Mouse (Mus musculus): ENCODE measurements around the gene Tufm. TPM values are rescaled to one million over a fixed set of nuclear protein-coding genes. Genes with fewer than 3 reads are reported as not detected.
A peak's percentile ranks its signal among the peaks of the same experiment; 100 is the strongest.

The Tufm gene
- total RNA-seq, 2 experiments from 2014 or later, result 78.7 to 84.1 TPM

GRCm38 (mm10) chr7:126497966-126498365 is 10.8 kb downstream of the Tufm start:
- no peak for DNase-seq (ENCODE audit: low spot score in 2 of 2)

DNA sequence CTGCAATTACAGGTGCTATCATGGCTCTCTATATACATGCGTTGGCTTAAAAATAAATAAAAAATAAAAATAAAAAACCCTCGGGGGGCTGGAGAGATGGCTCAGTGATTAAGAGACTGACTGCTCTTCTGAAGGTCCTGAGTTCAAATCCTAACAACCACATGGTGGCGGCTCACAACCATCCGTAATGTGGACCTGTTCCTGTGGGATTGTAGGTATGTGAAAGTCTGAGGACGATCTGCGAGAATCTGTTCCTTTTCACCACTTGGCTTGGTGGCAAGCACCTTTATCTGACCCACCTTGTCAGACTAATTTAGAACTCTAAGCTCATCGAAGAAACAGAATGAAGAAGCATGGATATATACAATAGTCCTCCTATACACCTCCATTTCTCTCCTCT is 12.3 kb downstream of the Tufm start:
- no peak for DNase-seq (ENCODE audit: low spot score in 2 of 2)

DNA sequence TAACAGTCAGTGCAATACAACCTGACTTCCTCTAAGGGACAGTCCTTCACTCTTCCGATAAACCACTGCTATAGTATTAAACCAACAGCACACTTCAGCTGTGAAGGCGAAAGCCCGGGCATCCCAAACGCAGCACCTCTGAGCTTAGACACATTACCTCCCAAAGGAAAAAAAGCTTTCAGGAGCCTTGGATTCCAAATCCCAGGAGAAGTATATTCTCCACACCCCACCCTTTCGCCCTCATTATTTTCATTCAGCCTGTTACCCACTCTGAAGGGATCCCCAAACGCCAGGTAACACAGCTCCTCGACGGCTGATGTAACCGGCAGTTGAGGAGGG is 14.5 kb downstream of the Tufm start:
- no peak for DNase-seq (ENCODE audit: low spot score in 2 of 2)

- peak; percentile 89 to 95 for DNase-seq (ENCODE audit: low spot score in 2 of 2)
Measured at GRCm38 (mm10) chr7:126502023-126502741, 15.0 kb downstream of the Tufm start.

DNA sequence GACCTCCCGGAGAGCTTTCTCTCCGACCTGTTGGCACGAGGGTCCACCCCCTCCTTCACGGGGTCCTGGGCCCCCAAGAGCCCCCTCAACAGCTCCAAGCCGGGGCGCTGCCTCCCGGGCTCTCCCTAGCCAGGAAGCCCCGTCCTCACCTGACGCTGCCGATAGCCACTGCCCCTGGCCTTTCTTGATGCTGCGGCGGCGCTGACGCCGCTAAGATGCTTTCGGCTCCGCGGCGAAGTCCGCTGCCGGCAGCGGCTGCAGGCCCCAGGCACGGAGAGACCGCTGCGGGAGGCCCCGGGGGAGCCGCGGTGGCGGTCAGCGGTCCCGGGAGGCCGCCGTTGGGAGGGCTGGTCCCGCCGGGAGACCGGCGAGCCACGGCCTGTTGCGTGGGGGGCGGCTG is 15.6 kb downstream of the Tufm start:
- DNase-seq (ENCODE audit: low spot score in 2 of 2), result no peak

GRCm38 (mm10) chr7:126503273-126503878 is 16.2 kb downstream of the Tufm start, which contains the start of gene Atxn2l:
Gene Atxn2l (minus strand): TSS chr7:126503437.
- peak; percentile 98 to 99 for DNase-seq (ENCODE audit: low spot score in 2 of 2)

GRCm38 (mm10) chr7:126504913-126505312 is 17.8 kb downstream of the Tufm start:
- DNase-seq (ENCODE audit: low spot score in 2 of 2), result peak in 1 of 2 experiments; percentile 31

DNA sequence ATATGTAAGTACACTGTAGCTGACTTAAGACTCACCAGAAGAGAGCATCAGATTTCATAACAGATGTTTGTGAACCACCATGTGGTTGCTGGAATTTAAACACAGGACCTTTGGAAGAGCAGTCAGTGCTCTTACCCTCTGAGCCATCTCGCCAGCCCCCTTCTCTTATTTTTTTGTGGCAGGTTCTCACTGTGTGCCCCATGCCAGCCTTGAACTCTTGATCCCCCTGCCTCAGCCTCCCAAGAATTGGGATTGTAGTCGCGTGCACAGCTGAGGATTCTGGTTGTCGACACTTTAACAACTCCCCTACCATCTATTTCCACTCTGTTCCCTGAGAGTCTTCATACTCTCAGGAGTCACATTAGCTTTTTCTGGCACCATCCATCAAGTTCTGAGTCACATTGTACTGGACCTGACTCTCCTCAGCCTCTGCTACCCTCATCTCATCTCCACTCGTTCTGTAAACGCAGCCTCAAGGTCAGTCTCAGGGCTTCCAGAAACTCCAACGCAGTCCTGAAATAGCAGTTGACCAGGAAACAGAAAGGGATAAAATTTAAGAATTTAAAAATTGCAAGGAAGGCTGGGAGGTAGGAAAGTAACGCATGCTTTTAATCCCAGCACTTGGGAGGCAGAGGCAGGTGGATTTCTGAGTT is 20.1 kb downstream of the Tufm start:
- DNase-seq (ENCODE audit: low spot score in 2 of 2), result no peak

DNA sequence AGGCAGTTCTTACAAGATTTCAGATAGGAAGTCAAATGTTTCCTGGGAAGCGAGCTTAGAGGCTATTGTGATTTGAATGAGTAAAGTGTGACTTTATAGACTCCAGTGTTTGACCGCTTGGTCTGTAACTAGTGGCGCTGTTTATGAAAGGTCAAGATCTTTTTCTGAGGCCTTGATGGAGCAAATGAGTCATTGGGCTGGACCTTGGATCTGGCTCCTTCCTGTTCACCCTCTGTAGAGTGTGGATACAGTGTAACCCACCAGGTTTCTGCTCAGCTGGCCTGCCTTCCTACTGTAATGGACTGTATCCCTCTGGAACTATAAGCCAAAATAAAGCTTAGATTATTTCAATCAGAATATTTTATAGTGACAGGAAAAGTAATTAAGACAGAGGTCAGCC is 24.1 kb downstream of the Tufm start:
- no peak for DNase-seq (ENCODE audit: low spot score in 2 of 2)

GRCm38 (mm10) chr7:126518261-126518941 is 31.2 kb downstream of the Tufm start:
- no peak for DNase-seq (ENCODE audit: low spot score in 2 of 2)

DNA sequence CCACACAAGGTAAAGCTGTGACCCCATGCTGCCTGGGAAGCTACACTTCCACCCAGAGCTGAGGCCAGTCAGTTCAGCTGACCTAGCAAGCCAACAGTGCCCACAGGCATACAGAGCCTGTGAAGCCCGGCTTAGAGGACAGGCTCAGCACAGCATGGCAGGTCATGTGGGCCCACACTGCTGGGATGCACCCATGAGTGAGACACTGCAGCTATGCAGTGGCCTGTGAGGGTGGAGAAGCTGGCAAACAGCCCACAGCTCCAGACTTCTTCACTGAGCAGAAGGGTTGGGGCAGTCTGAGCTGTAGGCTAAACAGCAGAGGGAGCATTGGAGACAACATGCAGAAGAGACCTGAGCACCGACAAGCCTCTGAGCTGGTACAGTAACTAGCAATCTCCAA is 32.4 kb downstream of the Tufm start:
- DNase-seq (ENCODE audit: low spot score in 2 of 2), result peak in 1 of 2 experiments; percentile 23

DNA sequence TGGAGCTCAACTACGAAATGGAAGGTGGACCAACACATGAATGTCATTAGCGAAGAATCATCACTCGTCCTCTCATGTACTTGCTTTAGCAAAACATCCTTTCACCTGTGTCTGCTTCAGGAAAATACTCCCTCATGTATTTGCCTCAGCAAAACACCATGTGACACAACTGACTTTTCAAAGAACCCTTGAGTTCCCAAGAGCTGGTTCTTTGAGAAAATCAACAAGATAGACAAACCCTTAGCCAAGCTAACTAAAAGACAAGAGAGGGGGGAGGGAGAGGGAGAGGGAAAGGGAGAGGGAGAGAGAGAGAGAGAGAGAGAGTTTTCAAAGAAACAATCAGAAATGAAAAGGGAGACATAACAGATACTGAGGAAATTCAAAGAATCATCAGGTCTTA is 36.2 kb downstream of the Tufm start:
- no peak for DNase-seq (ENCODE audit: low spot score in 2 of 2)

GRCm38 (mm10) chr7:126528166-126528577 is 41.0 kb downstream of the Tufm start:
- DNase-seq (ENCODE audit: low spot score in 2 of 2), result peak in 1 of 2 experiments; percentile 70

DNA sequence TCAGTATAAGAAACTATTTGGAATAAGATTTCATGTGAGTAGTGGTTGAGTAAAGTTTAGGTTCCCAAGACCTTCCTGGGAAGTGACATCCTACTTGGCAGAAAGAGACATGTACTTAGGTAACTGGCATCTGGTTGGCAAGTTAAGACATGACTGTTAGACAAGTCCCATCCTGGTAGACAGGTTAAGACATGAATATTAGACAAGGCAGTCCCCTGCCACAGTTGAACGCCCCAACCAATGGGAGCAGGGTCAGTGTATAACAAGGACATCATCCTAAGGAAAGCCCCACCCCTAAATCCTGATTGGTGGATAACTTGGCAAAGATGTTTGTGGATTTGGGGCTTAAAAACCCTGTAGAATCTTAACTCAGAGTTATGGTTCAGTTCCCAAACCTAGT is 46.3 kb downstream of the Tufm start:
- DNase-seq (ENCODE audit: low spot score in 2 of 2), result no peak

GRCm38 (mm10) chr7:126535766-126536165 is 48.6 kb downstream of the Tufm start:
- no peak for DNase-seq (ENCODE audit: low spot score in 2 of 2)

GRCm38 (mm10) chr7:126536466-126536865 is 49.3 kb downstream of the Tufm start:
- no peak for DNase-seq (ENCODE audit: low spot score in 2 of 2)

GRCm38 (mm10) chr7:126537820-126538585 is 50.8 kb downstream of the Tufm start:
- peak in 1 of 2 experiments; percentile 57 for DNase-seq (ENCODE audit: low spot score in 2 of 2)

Measured in layer of hippocampus, adult 18-20 months (tissue).